Mouse (Mus musculus) neural tube, embryonic 13.5 days (tissue): ENCODE measurements around the gene Phf21b. TPM values are rescaled to one million over a fixed set of nuclear protein-coding genes. Genes with fewer than 3 reads are reported as not detected.

Experiments
- ATAC-seq: fragments of 200-750 bp; cut with Nextera tagmentation; 2 replicates; pipeline ENCODE4 v1.8.0; 2017; ENCODE audit warnings: low read depth, mild to moderate bottlenecking, moderate TSS enrichment, moderate library complexity
- H3K27ac ChIP-seq: fragments of 300-500 bp; sonication (generic); replicated peaks from 2 replicates; pipeline ENCODE4 v1.5.1; 2015; ENCODE audit warnings: moderate library complexity, mild to moderate bottlenecking, inconsistent platforms
- H3K27me3 ChIP-seq: fragments of 300-500 bp; sonication (generic); 2 replicates; pipeline ENCODE4 v1.6.1; 2015; ENCODE audit warnings: mild to moderate bottlenecking, inconsistent platforms
- H3K36me3 ChIP-seq: fragments of 300-500 bp; sonication (generic); 2 replicates; pipeline ENCODE4 v1.6.1; 2015; ENCODE audit warnings: mild to moderate bottlenecking, inconsistent platforms
- H3K4me1 ChIP-seq: fragments of 300-500 bp; sonication (generic); replicated peaks from 2 replicates; pipeline ENCODE4 v1.6.1; 2015; ENCODE audit warnings: inconsistent platforms
- H3K4me2 ChIP-seq: fragments of 300-500 bp; sonication (generic); 2 replicates; pipeline ENCODE4 v1.6.1; 2015; ENCODE audit warnings: inconsistent platforms, mild to moderate bottlenecking, moderate library complexity
- H3K4me3 ChIP-seq: fragments of 300-500 bp; sonication (generic); 2 replicates; pipeline ENCODE4 v1.5.1; 2015; ENCODE audit warnings: mild to moderate bottlenecking, inconsistent platforms
- H3K9ac ChIP-seq: fragments of 300-500 bp; sonication (generic); 2 replicates; pipeline ENCODE4 v1.6.1; 2015; ENCODE audit warnings: moderate library complexity, mild to moderate bottlenecking, inconsistent platforms
- H3K9me3 ChIP-seq: fragments of 300-500 bp; sonication (generic); 2 replicates; pipeline ENCODE4 v1.6.1; 2016; ENCODE audit warnings: inconsistent platforms
- WGBS: fragments of 180-500 bp; shearing (Covaris S2); methylation state at CpG from one replicate; pipeline ENCODE4 v1.1.7; 2015; 5-methylcytosine and 5-hydroxymethylcytosine counted together
- polyA plus RNA-seq: library from polyadenylated mRNA; unstranded; fragments of >200 nt; fragmentation: Nextera tagmentation; extraction: Ambion mirVana; gene quantifications from 2 replicates; pipeline ENCODE4 v1.2.1, GENCODE M21; 2015

Gene Phf21b
- polyA plus RNA-seq, 1 experiment from 2014 or later = 11.5 TPM

GRCm38 (mm10) chr15:84811126-84811525, 44.7 kb downstream of the Phf21b start:
- no peaks in the 10 kb centered on the region for H3K9me3 ChIP-seq
- H3K27ac ChIP-seq = no peak overlapping the region
- no peak overlapping the region for H3K4me2 ChIP-seq
- peaks cover 17% of the 10 kb centered on the region for H3K36me3 ChIP-seq
- ATAC-seq = no peak
- peaks cover 78% of the 10 kb centered on the region for H3K4me1 ChIP-seq
- H3K27me3 ChIP-seq = no peaks in the 10 kb centered on the region
- no peak overlapping the region for H3K4me3 ChIP-seq
- no peak overlapping the region for H3K9ac ChIP-seq
- WGBS = 61% methylated on average over 5 of the region's 5 CpGs

GRCm38 (mm10) chr15:84809275-84809952, 46.4 kb downstream of the Phf21b start:
- Histone ChIP-seq H3K27ac (0 out of 2 replicates have a peak overlapping the region, but pooled peaks have one; percentile 34), H3K4me3 (no peak overlapping the region), H3K9me3 (no peaks in the 10 kb centered on the region), H3K4me2 (no peak overlapping the region), H3K36me3 (peaks cover 34% of the 10 kb centered on the region), H3K4me1 (peaks cover 61% of the 10 kb centered on the region), H3K9ac (no peak overlapping the region), H3K27me3 (no peaks in the 10 kb centered on the region)
- no peak for ATAC-seq
- WGBS = 41% methylated on average over 21 of the region's 21 CpGs

- no peak for ATAC-seq
- H3K36me3 ChIP-seq = peaks cover 84% of the 10 kb centered on the region
Measured at GRCm38 (mm10) chr15:84803685-84804084, 52.2 kb downstream of the Phf21b start.

DNA sequence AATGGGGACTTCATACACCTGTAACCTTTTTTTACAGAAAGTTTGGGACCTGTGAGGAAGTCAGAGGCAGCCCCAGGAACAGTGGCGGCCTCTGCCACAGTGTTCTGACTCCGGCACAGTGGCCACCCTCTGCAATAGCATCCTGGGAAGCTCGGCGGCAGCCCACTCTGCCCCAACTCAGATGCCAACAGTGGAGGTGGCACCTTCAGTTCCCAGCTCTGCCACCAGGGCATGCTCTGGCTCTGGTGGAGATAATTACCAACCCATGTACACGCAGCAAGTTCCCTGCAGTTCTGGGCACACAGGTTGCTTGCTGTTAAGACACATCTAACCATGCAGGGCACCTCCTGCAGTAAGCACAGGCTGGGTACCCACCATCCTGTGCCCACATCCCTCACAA, 55.7 kb downstream of the Phf21b start:
- H3K36me3 ChIP-seq = peaks cover 91% of the 10 kb centered on the region
- no peak overlapping the region for H3K4me2 ChIP-seq
- H3K4me3 ChIP-seq = no peak overlapping the region
- H3K27ac ChIP-seq = no peak overlapping the region
- no peaks in the 10 kb centered on the region for H3K4me1 ChIP-seq
- H3K27me3 ChIP-seq = no peaks in the 10 kb centered on the region
- ATAC-seq = 0 out of 2 replicates have a peak, but pooled peaks have one; percentile 25
- no peak overlapping the region for H3K9ac ChIP-seq
- no peaks in the 10 kb centered on the region for H3K9me3 ChIP-seq
- 86% methylated on average over 5 of the region's 5 CpGs for WGBS

More at GRCm38 (mm10) chr15:84803685-84804084, 52.2 kb downstream of the Phf21b start:
- WGBS = 45% methylated on average over 3 of the region's 3 CpGs
- Histone ChIP-seq H3K9ac (no peak overlapping the region), H3K4me1 (peaks cover 3% of the 10 kb centered on the region; the same call in 1 of the 2 replicates), H3K4me2 (no peak overlapping the region), H3K9me3 (no peaks in the 10 kb centered on the region), H3K4me3 (no peak overlapping the region), H3K27ac (no peak overlapping the region), H3K27me3 (no peaks in the 10 kb centered on the region)

DNA sequence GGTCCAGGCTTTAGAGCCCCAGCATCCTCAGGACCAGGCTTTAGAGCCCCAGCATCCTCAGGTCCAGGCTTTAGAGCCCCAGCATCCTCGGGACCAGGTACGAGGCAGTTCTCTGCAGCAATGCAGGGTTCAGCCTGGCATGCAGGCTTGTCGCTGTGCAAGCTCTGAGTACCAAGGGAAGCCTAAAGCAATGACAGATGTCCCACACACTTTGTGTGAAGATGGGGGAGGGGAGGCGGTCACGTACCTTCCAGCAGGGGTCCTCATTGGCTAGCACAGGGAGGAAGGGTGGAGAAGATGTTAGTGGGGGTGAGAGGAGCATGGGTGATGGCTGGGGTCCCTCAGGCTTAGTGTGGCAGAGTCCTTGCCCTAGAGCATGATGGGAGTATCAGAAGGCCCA, 62.2 kb downstream of the Phf21b start:
- 79% methylated on average over 5 of the region's 5 CpGs for WGBS
- no peak overlapping the region for H3K4me2 ChIP-seq
- H3K9me3 ChIP-seq = no peaks in the 10 kb centered on the region
- H3K4me3 ChIP-seq = no peak overlapping the region
- no peaks in the 10 kb centered on the region for H3K4me1 ChIP-seq
- H3K27me3 ChIP-seq = no peaks in the 10 kb centered on the region
- no peak overlapping the region for H3K9ac ChIP-seq
- H3K36me3 ChIP-seq = peaks cover 95% of the 10 kb centered on the region
- H3K27ac ChIP-seq = no peak overlapping the region
- no peak for ATAC-seq

DNA sequence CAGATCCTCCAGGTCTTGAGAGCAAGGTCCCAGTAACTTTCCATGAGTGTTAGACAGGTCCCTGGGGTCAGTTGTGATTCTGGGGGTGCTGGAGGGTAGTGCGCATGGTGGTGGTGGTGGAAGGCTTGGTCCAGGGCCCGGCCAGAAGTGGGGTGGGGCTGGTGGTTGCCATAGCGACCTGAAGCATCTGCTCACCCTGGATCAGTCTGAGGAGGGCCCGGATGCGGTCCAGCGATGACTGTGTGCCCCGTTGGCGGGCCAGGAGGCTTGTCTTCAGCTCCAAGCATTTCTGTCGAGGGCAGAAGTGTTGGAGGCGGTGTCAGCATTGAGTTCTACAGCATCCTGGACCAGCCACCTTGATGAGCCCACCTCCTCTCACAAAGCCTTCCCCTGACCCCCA, 68.7 kb downstream of the Phf21b start:
- H3K9me3 ChIP-seq = no peaks in the 10 kb centered on the region
- H3K36me3 ChIP-seq = peaks cover 78% of the 10 kb centered on the region
- no peaks in the 10 kb centered on the region for H3K27me3 ChIP-seq
- no peak for ATAC-seq
- 63% methylated on average over 10 of the region's 10 CpGs for WGBS
- H3K9ac ChIP-seq = no peak overlapping the region
- H3K4me1 ChIP-seq = no peaks in the 10 kb centered on the region
- H3K4me3 ChIP-seq = no peak overlapping the region
- H3K27ac ChIP-seq = no peak overlapping the region
- H3K4me2 ChIP-seq = no peak overlapping the region

DNA sequence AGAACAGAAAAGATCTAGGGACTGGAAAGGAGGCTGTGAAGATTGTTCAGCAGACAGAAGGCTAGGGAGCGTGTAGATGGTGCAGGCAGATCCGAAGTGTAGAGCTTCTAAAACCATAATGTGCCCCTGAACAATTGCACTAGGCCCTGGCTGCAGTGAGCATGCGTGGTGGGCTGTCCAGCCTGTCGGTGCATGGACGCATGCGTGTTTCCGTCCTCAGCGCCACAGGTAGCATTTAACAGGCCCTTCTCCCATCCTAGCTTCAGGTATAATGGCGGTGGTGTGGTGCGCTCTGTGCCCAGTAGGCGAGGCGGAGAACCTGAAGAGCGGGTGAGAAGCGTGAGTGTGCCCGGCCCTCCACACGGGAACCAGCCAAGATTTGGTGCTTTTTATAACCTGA, 71.0 kb downstream of the Phf21b start:
- ATAC-seq = no peak
- no peak overlapping the region for H3K4me2 ChIP-seq
- no peak overlapping the region for H3K9ac ChIP-seq
- no peak overlapping the region for H3K4me3 ChIP-seq
- H3K36me3 ChIP-seq = peaks cover 55% of the 10 kb centered on the region
- 96% methylated on average over 16 of the region's 16 CpGs for WGBS
- no peaks in the 10 kb centered on the region for H3K27me3 ChIP-seq
- no peak overlapping the region for H3K27ac ChIP-seq
- H3K4me1 ChIP-seq = no peaks in the 10 kb centered on the region
- no peaks in the 10 kb centered on the region for H3K9me3 ChIP-seq

DNA sequence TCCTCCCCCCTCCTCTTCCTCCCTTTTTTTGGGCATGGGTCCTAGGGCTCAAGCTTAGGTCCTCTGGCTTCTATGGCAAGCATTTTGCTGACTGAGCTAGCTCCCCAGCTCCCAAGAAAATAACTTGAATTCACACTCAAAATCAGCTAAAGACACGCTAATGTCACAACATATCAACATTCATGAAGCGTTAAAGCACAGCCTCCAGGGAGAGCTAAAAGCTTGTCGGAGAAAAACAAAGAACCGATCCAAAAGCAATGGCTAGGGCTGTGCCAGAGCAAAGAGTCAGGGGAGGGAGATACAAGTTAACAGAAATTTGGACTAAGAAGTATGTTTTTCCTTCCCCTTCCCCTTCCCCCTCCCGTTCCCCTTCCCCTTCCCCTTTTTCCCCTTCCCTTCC, 77.3 kb downstream of the Phf21b start:
- Histone ChIP-seq H3K36me3 (0 out of 2 replicates have a peak, but pooled peaks cover under 1% of the 10 kb centered on the region), H3K9me3 (no peaks in the 10 kb centered on the region), H3K4me3 (no peak overlapping the region), H3K4me1 (peaks cover 54% of the 10 kb centered on the region), H3K27me3 (no peaks in the 10 kb centered on the region), H3K9ac (no peak overlapping the region), H3K4me2 (no peak overlapping the region), H3K27ac (peak overlapping the region; percentile 54)
- WGBS = 20% methylated on average over 5 of the region's 5 CpGs
- ATAC-seq = no peak; the same call in 1 of the 2 replicates

DNA sequence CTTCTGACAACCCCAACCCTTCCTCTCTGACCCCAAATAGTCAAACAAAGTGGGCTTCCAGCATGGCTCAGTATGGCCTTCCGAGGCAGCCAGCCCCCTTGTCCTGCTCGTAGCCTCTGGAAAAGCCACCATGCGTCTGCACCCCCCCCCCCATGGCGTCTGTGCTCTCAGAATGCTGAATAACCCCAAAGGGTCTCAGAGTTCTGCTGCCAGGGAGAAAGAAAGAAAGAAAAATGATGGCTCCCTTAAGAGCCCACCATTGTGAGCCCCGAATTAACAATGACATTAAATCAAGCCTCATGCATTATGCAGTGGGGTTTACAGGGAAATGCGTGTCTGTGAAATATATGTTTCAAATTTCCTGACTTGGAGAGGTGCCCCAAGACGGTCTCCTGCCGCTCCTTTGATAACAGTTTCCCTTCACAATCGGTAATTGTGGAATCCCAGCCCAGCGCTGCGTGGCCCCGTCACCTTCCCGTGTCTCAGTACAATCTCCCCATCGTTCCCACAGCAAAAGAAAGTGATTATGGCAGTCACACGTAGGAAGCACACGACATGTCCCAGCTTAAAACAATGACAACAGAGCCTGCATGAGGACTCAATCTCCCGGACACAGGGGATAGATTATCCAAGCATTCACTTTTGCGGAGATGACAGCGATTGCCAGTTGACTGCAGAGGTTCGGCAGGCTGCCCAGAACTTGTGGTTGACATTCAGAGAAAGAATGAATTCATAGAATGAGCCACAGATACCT, 80.3 kb downstream of the Phf21b start:
- WGBS = 10% methylated on average over 20 of the region's 20 CpGs
- Histone ChIP-seq H3K4me3 (0 out of 2 replicates have a peak overlapping the region, but pooled peaks have one; percentile 6), H3K27ac (peak overlapping the region; percentile 90), H3K9ac (peak overlapping the region; percentile 22), H3K36me3 (no peaks in the 10 kb centered on the region), H3K4me1 (peaks cover 77% of the 10 kb centered on the region), H3K9me3 (no peaks in the 10 kb centered on the region), H3K4me2 (peak overlapping the region; percentile 46), H3K27me3 (no peaks in the 10 kb centered on the region)
- ATAC-seq = peak; percentile 77

DNA sequence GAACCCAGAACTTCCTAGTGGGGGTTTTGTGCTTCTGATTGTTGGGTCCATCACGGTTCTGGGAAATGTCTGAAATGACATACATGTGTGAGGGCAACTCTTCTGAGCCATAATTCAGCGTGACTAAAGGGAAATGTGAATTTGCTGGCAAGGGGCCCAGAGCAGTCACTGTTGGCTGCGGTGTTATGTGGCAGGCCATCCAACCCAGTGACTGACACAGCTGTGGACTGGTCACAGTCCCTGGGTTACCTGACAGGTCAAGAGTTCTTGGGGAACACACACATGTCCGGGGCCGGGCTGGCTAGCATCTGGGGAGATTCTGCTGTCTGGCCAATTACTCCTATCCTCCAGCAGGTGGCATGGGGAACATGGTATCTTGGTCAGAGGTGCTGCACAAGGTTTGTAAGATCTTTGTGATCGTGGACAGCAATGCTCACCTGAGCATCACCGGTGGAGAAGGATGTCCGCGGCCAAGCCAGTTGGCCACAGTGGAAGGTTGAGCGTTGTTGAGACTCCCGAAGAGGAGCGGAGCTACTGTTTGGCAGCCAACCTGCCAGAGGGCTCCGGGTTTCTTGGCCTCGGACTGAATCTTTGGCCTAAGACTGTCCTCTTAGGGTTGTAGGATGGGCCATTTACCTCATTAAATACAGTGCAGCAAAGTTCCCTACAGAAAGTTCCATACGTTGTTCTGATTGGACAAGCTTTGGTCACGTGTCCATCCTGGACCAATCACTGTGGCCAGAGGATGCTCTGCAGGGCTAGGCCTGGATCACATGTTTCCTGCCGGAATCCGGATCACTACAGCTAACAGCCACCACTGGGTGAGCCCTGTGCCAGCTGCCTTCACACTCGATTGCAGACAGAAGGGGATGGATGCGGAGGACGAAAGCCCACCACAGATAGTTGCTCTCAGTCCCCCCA, 83.4 kb downstream of the Phf21b start:
- 73% methylated on average over 21 of the region's 21 CpGs for WGBS
- peaks cover 61% of the 10 kb centered on the region for H3K4me1 ChIP-seq
- ATAC-seq = no peak

DNA sequence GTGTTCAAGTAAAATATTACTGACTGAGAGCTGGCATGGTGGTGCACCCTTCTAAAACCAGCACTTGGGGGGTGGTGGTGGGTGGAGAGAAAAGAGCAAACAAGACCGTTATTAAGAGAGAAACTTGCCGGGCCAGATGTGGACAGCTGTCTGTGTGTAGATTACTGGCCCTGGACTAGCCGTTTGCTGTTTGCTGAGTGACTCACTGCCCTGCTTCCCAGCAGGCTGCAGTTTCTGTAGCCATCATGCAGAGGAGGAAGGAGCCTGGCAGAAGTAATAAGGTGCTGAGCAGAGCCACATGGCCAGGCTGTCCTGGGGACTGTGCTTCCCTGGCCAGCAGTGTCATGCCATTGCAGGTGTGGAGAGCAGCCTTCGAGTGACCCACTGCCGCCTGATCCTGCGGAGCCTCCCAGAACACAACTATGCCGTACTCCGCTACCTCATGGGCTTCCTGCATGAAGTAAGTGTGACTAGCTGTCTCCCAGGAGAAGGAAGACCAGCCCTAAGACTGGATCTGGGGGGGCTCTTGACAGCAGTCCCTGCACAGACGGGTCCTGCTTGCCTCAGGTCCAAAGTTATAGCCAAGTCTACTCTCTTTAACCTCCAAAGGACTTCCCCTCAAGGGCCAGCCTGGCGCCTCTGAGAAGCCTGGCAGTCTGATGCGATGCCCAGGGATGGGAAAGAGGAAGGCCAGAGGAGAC, 86.1 kb downstream of the Phf21b start:
- no peak overlapping the region for H3K9ac ChIP-seq
- H3K9me3 ChIP-seq = no peaks in the 10 kb centered on the region
- H3K4me3 ChIP-seq = no peak overlapping the region
- no peak overlapping the region for H3K27ac ChIP-seq
- no peaks in the 10 kb centered on the region for H3K36me3 ChIP-seq
- ATAC-seq = no peak
- peaks cover 40% of the 10 kb centered on the region for H3K4me1 ChIP-seq
- WGBS = 78% methylated on average over 11 of the region's 11 CpGs
- H3K4me2 ChIP-seq = no peak overlapping the region
- no peaks in the 10 kb centered on the region for H3K27me3 ChIP-seq

More for the DNA sequence above, 83.4 kb downstream of the Phf21b start:
- H3K4me3 ChIP-seq = no peak overlapping the region
- H3K9me3 ChIP-seq = no peaks in the 10 kb centered on the region
- no peaks in the 10 kb centered on the region for H3K27me3 ChIP-seq
- H3K27ac ChIP-seq = no peak overlapping the region
- H3K4me2 ChIP-seq = no peak overlapping the region
- H3K36me3 ChIP-seq = no peaks in the 10 kb centered on the region
- H3K9ac ChIP-seq = no peak overlapping the region
